Mouse (Mus musculus): ENCODE measurements around the gene Gm47995.
"Not testable (repeated sequence)": the region's sequence is repeated elsewhere in the genome, so short reads cannot be mapped to it uniquely, and the experiment has no call there.

The Gm47995 gene

DNA sequence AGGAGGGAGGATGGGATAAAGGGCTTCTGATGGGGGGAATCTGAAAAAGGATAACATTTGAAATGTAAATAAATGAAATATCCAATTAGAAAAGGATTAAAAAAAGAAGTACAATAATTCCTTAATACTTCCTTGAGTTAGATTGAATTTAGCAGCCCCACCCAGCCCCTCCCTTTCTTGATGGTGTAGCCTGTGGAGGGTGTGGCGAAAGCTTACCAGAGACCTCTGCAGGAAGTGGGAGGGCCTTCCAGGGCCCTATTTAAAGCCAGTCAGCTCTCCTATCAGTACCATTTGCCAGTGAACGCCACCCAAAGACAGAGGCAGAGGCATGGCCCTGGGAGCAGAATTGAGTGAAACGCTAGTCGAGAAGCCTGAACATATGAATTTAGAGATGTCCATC is at the start of gene Gm47995:
Gene Gm47995, plus strand, starts transcription at position 329 of the 400 bp plus-strand sequence.
- in situ Hi-C loops (cut with MboI, MseI), result not testable (repeated sequence)

DNA sequence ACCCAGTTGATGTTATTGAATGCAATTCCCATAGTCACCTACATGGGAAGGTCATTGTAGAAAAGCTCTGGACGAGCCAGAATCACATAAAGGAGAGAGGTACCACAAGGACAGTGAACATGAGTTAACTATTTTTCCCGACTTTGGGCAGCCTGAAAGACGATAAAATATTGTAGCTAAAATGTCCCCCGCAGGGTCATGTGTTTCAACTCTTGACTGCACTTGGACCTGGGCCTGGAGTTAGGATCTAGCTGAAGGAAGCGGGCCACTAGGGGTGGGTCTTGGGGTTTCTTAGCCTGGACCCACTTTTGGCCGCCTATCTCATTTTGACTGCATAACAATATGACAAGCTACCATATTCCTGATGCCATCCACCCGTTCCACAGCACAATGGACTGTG is 48.0 kb upstream of the Gm47995 start:
- in situ Hi-C loops (cut with MboI, MseI), result no loop called here

DNA sequence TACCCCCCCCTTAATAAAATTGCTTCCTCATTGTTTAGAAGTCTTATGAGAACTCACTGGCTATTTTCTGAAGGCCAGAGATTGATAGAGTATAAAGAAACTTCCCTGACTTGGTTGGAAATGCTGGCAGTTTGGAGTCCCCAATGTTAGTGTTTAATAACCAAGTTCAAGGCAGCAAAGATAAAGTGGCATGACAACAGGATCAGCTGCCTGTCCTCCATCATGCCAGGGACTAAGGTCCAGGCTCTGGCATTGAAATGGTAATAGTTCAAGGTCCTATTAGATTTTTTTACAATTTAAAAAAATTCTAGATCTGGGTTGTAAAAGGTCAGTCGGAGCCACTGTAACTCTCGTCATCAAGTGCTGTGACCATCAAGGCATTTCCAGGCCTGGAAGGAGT is 47.2 kb upstream of the Gm47995 start:
- in situ Hi-C loops (cut with MboI, MseI), result no loop called here

DNA sequence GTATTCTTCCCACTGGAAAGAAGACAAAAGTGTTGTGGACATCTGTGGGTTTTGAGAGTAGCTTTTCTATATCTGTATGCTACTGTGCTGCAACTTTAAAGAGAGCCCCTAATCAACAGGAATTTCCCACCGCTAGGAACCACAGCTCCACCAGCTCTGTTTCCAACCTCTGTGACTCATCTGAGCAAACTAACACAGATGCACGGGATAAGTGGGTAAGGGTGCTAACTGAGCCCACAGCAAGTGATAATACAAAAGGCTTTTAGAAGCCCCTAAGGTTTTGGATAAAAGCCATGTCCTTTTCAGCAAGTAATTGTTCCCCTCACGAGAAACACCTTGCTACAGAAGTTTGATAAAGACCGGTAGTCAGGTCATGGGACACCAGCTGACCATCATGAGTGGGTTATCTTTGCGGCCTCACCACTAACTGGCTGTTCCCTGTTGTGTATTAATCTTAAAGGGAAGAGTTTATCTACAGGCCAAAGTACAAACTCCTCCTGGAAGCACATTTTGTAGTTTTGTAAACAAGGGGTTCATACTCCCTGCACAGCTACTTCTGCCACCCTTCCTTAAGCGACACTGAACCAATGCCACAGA is 45.1 kb upstream of the Gm47995 start:
- in situ Hi-C loops (cut with MboI, MseI), result no loop called here

DNA sequence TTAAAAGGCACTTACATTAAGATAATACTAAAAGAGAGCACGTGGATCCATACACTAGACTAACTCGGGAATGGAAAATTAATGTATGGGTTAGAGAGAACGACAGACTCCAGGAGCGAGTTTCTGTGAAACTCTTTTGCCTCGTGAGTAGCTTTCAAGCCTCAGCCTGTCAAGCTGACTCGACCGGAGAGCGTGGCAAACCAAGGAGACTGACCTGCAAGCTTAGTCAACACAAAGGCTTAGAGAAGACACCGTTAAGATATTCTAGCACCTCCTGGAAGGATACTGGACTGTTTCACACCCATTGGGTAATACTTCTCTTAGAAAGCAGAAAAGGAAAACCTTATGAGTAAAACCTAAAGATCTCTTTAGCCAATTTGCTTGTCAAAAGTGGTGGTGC is 44.1 kb upstream of the Gm47995 start:
- in situ Hi-C loops (cut with MboI, MseI), result not testable (repeated sequence)

DNA sequence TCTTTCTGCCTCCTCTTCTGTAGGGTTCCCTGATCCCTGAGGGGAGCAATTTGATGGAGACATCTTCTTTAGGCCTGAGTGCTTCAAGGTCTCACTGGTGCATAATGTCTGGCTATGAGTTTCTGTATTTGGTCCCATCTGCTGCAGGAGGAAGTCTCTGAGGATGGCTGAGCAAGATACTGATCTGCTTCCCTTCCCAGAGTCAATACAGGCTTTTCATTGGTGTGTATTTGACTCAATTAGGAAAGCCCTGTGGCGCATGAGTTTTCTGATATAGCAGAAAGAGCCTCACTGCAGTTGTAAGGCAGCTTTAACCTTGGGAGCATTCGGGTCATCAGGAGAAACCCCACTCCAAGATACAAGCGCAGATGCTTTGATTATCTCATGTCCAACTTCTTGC is 42.1 kb upstream of the Gm47995 start:
- in situ Hi-C loops (cut with MboI, MseI), result no loop called here

DNA sequence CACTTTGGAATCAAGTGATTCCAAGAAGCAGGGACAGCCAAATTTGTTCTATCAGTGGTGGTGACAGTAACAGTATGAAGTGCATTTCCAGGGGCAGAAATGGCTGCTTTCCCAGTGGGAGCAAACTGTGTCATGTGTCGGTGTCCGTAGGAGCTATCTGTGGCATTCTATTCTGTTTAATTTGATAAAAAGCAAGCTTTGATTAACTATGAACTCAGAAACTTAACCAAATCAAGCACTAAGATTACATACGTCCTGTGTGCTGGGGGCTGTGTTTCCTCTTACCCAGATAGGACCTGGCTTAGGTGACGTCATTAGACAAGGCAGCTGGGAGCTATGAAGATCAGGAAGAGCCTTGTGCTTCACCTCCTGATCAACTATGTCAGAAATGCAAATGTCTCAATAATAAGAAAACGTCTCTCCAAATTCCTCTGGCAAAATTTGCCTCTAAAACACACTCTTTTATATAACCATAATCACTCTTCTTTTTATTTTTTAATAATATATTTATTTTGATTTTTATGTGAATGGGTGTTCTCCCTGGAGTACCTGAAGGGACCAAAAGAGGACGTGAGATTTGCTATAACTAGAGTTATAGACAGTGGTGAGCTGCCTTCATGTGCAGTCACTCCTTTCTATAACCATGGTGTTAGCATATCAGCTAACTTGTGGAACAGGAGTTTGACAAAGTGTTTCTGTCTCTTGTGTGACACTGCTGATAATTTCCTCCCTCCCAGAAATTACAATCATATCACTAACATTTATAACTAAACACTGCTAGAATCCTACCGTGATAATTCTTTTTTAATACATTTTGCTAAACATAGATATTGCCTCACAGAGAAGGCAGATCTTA is 41.2 kb upstream of the Gm47995 start:
- in situ Hi-C loops (cut with MboI, MseI), result no loop called here

DNA sequence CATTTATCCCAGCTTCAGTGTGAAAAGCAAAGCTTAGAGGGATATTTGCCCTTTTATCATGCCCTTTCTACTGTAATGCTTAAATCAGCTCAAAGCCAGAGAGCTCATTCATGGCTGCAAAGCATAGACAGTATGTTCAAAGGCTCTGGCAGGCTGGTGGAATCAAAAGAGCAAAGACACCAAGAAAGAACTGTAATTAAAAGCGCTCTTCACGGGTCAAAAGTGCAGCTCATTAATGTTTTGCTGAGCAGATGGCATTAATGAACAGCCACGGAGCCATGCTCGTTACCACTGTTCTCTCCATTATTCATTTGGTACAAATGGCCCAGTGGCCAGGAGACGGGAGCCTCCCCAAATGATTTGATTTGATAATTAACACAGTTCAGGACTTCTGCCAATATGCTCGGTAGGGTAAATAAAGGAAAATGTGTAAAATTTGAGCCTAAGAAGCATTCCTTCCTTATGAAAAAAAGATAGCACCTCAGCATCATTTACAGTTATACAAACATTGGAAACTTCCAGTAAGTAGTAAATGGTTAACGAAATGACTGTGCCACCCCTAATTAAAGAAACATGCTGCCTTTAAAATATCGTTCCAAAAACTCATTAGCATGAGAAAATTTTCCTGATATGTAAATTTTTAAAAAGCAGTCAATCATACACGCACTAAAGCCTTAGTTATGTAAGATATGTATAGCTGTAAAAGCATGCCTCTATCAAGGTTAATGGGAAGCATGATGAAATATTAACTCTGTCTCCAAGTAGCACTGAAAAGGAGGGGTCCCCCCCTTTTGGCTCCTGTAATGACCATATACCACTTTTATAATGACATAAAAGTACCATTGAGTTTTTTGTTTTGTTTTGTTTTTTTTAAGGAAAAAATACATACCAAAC is 40.0 kb upstream of the Gm47995 start:
- in situ Hi-C loops (cut with MboI, MseI), result no loop called here

DNA sequence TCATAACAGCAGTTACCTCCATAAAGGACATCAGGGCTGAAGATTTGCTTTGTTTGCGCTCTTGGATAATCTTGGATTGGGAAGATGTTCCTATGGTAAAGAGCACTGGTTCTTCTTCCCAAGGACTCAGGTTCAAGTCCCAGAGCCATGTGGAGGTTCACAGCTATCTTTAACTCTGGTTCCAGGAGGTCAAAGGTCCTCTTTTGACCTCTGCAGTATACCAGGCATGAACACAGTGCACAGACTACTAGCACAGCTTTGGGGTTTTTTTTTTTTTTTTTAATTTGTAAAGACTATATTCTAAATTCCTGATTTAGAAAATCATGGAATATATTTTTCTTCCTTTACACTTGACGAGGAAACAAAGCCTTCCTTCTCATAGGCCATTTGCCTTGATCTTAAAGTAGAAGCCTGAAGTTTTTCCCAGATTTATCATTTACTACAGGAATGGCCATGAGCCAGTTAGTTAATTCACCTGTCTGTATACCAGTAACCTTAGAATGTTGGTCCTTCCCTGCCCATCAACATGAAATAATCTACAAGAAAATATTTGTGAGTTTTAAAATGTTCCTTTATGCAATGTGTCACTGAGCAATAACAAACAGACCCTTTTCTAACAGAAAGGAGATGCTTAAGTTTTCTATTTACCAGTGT is 39.3 kb upstream of the Gm47995 start:
- in situ Hi-C loops (cut with MboI, MseI), result no loop called here

DNA sequence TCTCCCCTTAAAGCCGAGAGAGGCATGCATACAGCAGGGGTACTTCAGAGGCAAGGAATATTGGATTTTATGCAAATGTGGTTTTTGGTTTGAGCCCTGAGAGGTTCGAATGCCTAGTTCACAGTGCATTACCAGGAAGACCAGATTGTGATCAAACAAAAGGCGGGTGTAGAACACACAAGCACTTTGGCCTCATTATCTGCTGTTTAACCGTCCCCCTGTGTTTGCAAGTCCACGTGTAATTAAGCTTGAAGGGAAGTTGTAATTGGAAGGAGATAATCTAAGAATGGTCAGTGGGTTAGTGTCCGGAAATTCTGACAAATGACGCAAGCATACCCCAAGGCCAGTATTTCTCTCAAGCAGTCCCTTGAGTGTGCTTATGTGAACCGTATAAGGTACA is 32.2 kb upstream of the Gm47995 start:
- in situ Hi-C loops (cut with MboI, MseI), result no loop called here

DNA sequence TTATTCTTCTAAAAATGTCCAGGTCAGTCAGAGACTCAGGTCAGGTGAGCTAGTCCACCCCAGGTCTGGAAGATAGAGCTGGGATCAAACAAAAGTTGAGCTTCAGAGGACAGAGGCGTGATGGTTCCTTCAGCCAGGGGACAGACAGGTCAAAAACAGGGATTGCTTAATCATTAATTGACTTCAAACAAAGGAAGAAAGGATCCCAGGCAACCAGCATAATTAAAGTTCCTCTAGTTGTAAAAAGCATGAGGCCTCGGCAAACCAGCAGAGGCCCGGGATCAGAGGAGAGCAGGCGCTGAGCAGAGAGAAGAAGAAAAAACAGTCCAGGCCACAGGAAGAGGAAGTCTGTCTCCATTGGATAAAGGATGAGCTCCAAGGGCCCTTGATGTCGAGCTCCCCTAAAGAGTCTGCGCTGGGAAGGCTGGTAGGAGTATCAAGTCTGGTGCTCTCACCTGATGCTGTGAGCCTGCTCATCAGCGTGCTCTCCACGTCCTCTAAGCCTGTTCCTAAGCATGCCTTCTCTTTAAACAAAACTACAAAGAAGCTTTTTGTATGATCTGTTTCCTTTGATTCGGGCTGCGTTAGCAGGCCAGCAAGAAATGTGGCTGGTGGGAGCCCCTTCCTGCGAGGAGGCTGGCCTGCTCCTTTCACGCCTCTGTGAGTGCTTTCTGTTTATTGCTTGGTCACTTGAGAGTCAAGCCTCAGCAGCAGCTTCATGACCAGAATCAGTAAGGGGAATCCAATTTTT is 30.8 kb upstream of the Gm47995 start:
- in situ Hi-C loops (cut with MboI, MseI), result no loop called here

DNA sequence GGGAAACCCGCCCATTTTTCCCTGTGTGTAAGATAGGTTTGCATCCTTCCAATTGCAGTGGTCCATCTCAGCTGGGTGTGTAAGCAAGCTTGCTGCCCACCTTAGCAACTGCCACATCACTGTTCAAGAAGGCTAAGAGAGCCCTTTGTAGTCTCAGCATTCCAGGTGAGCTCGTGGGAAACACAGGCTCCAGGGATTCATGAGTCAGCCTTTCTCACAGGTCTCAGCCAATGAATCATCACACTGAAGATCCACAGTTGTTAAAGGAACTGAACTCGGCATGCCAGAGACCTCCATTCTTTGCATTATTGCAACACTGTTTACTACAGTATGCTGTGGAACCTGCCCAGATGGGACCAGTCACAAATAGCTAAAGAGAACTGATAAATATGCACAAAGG is 29.6 kb upstream of the Gm47995 start:
- in situ Hi-C loops (cut with MboI, MseI), result no loop called here

DNA sequence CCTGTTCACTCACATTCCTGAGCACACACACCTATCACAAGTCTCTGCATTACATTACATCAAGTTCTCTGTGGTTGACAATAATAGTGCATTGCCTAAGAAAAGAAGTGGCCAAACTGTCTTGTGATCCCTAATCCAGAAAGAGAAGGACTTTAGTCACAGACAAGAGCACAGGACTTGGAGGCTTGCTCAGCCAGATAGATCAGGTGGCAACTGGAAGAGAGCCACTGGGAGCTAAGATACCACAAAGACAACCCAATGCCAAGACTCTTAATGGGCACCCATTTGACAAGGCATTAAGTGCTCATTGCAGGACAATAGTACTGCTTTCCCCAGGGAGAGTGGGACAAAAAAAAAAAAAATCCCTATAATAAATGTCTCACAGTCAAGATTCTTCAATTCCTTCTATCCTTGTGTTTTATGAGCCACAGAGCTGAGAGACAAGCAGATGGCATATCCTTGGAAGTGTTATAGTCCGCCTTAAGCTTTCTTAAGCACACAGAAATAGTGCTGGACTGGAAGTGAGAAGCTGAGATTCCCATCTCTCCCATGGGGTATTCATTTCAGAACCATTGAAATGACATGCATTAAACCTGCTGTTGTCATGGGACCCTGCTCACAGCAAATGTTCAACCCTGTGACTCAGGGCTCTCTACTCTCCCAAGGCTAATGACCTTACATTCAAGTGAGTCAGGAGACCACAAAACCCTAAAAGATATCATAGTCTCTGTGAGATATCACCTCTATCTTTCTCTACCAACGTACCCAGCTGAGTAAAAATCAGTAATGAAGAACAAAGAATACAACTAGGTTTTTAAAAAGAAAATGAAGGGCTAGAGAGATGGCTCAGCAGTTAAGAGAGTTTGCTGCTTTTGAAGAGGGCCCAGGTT is 26.4 kb upstream of the Gm47995 start:
- in situ Hi-C loops (cut with MboI, MseI), result no loop called here

DNA sequence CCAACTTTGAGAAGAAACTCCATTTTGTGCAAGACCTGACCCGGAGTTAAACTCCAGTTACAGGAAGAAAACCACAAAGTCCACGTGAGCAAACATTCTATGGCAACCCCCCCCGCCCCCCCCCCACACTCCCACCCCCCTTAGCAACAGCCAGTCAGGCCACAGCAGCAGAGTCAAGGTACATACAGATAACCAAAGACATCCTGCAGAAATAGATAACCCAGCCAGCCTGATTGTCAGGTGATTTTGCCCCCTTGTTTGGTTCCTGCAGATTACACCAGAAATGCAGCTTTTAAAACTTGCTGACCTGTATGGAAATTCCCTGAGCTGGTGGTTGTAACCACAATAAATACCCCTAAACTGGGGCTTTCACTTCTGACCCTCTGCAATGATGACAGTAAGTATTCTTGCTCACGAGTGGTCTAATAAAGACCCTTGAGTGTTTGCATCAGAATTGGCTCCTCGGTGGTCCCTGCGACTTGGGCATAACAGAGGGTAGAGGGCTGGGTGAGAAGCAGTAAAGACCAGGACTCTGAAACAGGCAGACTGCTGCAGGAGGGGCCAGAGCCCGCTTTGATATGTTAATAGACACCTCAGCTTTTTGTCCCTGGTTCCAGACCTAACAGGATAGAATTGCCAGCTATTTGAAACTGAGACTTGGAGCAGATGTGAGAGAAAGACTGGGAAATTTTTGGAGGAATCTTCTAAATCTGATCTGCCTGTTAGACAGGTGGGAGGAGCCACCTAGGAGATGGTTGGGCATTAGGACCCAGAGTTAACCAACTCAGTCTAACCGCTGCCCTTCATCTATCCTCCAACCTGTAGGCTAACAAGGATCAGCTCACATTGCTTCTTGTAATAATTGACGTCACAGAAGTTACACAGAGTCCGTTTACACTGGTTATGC is 21.0 kb upstream of the Gm47995 start:
- in situ Hi-C loops (cut with MboI, MseI), result no loop called here

DNA sequence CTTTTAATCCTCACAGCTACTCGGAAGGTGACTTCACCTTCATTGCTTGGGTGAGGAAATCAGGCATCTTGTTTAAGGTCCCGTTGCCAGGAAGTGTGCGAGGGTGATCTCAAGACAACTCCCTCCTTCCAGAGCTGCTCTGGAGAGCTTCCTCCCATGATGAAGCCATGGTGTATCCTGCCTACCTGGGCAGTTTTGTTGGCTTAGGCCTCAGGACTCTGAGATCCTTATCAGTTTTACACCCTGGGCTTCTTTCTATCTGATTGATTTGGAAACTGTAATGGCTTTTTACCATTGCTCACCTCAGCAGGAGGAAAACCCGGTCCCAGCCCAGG is 20.3 kb upstream of the Gm47995 start:
- in situ Hi-C loops (cut with MboI, MseI), result no loop called here

DNA sequence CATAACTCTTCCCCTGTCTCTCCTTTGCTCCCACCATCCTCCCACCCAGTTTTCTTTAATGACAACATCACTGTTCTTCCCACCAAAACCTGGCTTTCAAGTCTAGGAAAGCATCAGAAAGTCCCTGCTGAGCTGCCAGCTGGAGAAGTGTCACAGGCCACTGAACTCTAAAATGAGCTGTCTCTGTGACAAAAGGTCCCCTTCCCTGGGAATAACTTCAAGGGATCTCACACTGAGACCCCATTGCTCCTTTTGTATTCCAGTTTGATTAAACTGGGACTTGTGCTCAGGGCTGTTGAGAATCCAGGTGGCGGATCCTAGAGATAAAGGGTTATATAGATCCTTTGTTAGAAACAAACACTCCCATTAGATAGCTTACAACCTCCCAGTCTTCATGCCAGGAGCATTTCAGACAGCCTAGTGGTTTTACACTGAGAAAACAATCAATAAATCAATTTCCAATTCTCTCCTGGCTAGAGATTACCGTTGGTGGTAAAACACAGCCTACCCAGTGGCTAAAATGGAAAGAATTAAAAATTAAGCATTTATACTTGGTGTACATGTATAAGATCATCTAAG is 19.7 kb upstream of the Gm47995 start:
- in situ Hi-C loops (cut with MboI, MseI), result no loop called here

DNA sequence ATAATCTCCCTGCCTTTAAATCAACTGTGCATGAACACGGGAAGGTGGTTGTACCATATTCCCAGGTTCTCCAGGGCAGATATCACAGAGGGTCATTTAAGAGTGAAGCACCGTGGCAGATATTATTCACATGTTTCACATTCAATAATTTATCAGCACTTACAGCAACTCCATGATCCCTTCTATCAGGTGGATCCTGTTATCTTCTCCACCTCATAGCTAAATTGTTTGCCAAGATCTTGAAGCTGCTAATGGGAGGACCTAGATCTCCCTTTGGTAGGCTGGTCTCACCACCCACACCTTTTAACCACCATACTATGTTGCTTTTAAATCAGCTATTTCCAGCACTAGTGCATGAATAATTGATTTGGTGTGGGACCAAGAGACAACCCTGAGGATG is 18.1 kb upstream of the Gm47995 start:
- in situ Hi-C loops (cut with MboI, MseI), result no loop called here

DNA sequence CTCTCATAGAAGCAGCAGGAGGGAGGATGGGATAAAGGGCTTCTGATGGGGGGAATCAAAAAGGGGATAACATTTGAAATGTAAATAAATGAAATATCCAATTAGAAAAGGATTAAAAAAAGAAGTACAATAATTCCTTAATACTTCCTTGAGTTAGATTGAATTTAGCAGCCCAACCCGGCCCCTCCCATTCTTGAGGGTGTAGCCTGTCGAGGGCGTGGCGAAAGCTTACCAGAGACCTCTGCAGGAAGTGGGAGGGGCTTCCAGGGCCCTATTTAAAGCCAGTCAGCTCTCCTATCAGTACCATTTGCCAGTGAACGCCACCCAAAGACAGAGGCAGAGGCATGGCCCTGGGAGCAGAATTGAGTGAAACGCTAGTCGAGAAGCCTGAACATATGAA is 16.0 kb upstream of the Gm47995 start, which contains the start of gene Gm47985:
Gene Gm47985, plus strand, starts transcription at position 272 of the 400 bp plus-strand sequence.
- in situ Hi-C loops (cut with MboI, MseI), result not testable (repeated sequence)

DNA sequence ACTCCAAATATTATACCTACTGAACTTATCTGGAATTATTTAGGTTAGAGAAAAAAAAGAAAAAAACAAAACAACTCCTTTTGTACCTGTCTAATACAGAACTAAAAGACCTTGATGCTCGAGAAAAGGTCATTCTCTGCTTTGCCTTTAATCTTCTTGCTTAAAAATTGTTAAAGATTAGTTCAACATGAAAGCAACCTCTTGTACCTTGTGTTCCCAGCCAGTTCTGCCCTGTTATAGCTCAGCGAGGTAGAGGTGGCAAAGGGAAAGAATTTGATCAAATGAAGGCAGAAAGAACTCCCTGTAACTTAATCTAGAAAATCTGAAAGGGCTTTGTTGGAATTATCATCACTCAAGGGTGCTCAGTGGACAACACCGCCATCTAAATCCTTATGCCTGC is 12.1 kb upstream of the Gm47995 start:
- in situ Hi-C loops (cut with MboI, MseI), result not testable (repeated sequence)

Measured in T-helper 2 cell (primary cell).